In genomic region chr19:7166200-7166711, GRCm38 (mm10) we compare ENCODE assay signal across 10 mouse cellular contexts. TPM values are rescaled to one million over a fixed set of nuclear protein-coding genes. Genes with fewer than 3 reads are reported as not detected.
A peak's percentile ranks its signal among the peaks of the same experiment; 100 is the strongest.
DNase-seq lines count a peak whose midpoint lies in the region; ATAC-seq lines count a peak whose summit lies in the region.
"Had no signal": no experiment of that assay in that cellular context is flagged by ENCODE, and none has a peak within 500 bp of the region (broad histone marks: within the 10 kb centered on the region; RNA-seq: fewer than 3 reads in every experiment).

No protein-coding gene starts in this region.

- H3K4me3 ChIP-seq in heart, embryonic 15.5 days = peak overlapping the region; percentile 73
- peak overlapping the region; percentile 69 for H3K4me3 ChIP-seq in embryonic facial prominence, embryonic 12.5 days
- peak overlapping the region; percentile 74 for H3K4me3 ChIP-seq in hindbrain, embryonic 14.5 days (replicated peaks; ENCODE audit: low read length)
- H3K4me3 ChIP-seq in midbrain, embryonic 12.5 days = peak overlapping the region; percentile 65

- DNase-seq in heart, postnatal 14 days = no peak
- no peak for DNase-seq in hindbrain, embryonic 14.5 days (ENCODE audit: low spot score)
- DNase-seq in adrenal gland, adult 18-20 months (ENCODE audit: low spot score in 2 of 2) = no peak
- DNase-seq in right cerebral cortex, postnatal 10 days (ENCODE audit: low spot score in 2 of 2) = no peak
- DNase-seq in layer of hippocampus, adult 18-20 months (ENCODE audit: low spot score in 2 of 2) = no peak

- WGBS in heart, embryonic 15.5 days = 6% methylated on average over 9 of the region's 15 CpGs
- WGBS in embryonic facial prominence, embryonic 12.5 days = 4% methylated on average over 15 of the region's 15 CpGs
- WGBS in hindbrain, embryonic 14.5 days = 3% methylated on average over 14 of the region's 15 CpGs
- WGBS in midbrain, embryonic 12.5 days = 2% methylated on average over 9 of the region's 15 CpGs

- intact Hi-C loops in heart, postnatal 14 days (cut with DNase I) = no loop called here

- no peak for ATAC-seq in heart, embryonic 15.5 days (replicated peaks; ENCODE audit: insufficient number of reproducible peaks, insufficient read depth, low FRiP score, low read depth)
- no peak for ATAC-seq in embryonic facial prominence, embryonic 12.5 days (ENCODE audit: insufficient number of reproducible peaks, insufficient read depth, low FRiP score, low TSS enrichment)
- peak; percentile 1; the same call in 1 of the 2 replicates for ATAC-seq in hindbrain, embryonic 14.5 days (ENCODE audit: low FRiP score)
- peak; percentile 28; the same call in 1 of the 2 replicates for ATAC-seq in midbrain, embryonic 12.5 days (ENCODE audit: low FRiP score, low read depth)
- ATAC-seq: inflammation-experienced regulatory T-cells, adult 6 months had no signal

- H3K27me3 ChIP-seq in heart, embryonic 15.5 days = peaks cover 61% of the 10 kb centered on the region
- H3K27me3 ChIP-seq in embryonic facial prominence, embryonic 12.5 days = peaks cover 75% of the 10 kb centered on the region
- H3K27me3 ChIP-seq in hindbrain, embryonic 14.5 days (ENCODE audit: control insufficient read depth, insufficient read depth, low read length) = peaks cover 33% of the 10 kb centered on the region
- peaks cover 84% of the 10 kb centered on the region for H3K27me3 ChIP-seq in midbrain, embryonic 12.5 days

- peak overlapping the region; percentile 100 for H3K4me2 ChIP-seq in heart, embryonic 15.5 days
- H3K4me2 ChIP-seq in embryonic facial prominence, embryonic 12.5 days (replicated peaks) = peak overlapping the region; percentile 98
- H3K4me2 ChIP-seq in hindbrain, embryonic 14.5 days (replicated peaks) = peak overlapping the region; percentile 96
- peak overlapping the region; percentile 88 for H3K4me2 ChIP-seq in midbrain, embryonic 12.5 days (replicated peaks)

- no peaks in the 10 kb centered on the region for H3K36me3 ChIP-seq in heart, embryonic 15.5 days
- H3K36me3 ChIP-seq in embryonic facial prominence, embryonic 12.5 days = no peaks in the 10 kb centered on the region
- H3K36me3 ChIP-seq in hindbrain, embryonic 14.5 days (replicated peaks; ENCODE audit: control insufficient read depth, insufficient read depth) = no peaks in the 10 kb centered on the region
- H3K36me3 ChIP-seq in midbrain, embryonic 12.5 days = no peaks in the 10 kb centered on the region
- H3K36me3 ChIP-seq: G1E had no signal

- peaks cover 28% of the 10 kb centered on the region for H3K4me1 ChIP-seq in heart, embryonic 15.5 days (replicated peaks)
- H3K4me1 ChIP-seq in embryonic facial prominence, embryonic 12.5 days = peaks cover 32% of the 10 kb centered on the region
- H3K4me1 ChIP-seq in hindbrain, embryonic 14.5 days (replicated peaks; ENCODE audit: control insufficient read depth, insufficient read depth, low read length) = peaks cover 28% of the 10 kb centered on the region
- H3K4me1 ChIP-seq in midbrain, embryonic 12.5 days = peaks cover 38% of the 10 kb centered on the region

- H3K27ac ChIP-seq in heart, embryonic 15.5 days = no peak overlapping the region
- H3K27ac ChIP-seq in embryonic facial prominence, embryonic 12.5 days = no peak overlapping the region
- H3K27ac ChIP-seq in hindbrain, embryonic 14.5 days = 0 out of 2 replicates have a peak overlapping the region, but pooled peaks have one; percentile 71
- H3K27ac ChIP-seq in midbrain, embryonic 12.5 days (replicated peaks) = peak overlapping the region; percentile 30; the same call in 1 of the 2 replicates

- H3K9ac ChIP-seq in heart, embryonic 15.5 days = peak overlapping the region; percentile 60
- peak overlapping the region; percentile 76 for H3K9ac ChIP-seq in embryonic facial prominence, embryonic 12.5 days
- peak overlapping the region; percentile 85 for H3K9ac ChIP-seq in hindbrain, embryonic 14.5 days
- peak overlapping the region; percentile 76 for H3K9ac ChIP-seq in midbrain, embryonic 12.5 days (replicated peaks)

- no peaks in the 10 kb centered on the region for H3K9me3 ChIP-seq in heart, embryonic 15.5 days (replicated peaks)
- H3K9me3 ChIP-seq in embryonic facial prominence, embryonic 12.5 days = no peaks in the 10 kb centered on the region
- H3K9me3 ChIP-seq in hindbrain, embryonic 14.5 days (ENCODE audit: control insufficient read depth, low read length) = no peaks in the 10 kb centered on the region
- H3K9me3 ChIP-seq in midbrain, embryonic 12.5 days = no peaks in the 10 kb centered on the region
- H3K9me3 ChIP-seq: G1E had no signal

RNA-seq across cellular contexts. Expression of gene Otub1, which starts 39.9 kb away (rescaled TPM):
- 122 and 135 TPM in 2 replicates for polyA plus RNA-seq in heart, embryonic 15.5 days (2015; fragmentation: Nextera tagmentation; extraction: Ambion mirVana)
- 10 to 100 TPM; 77.4 to 79.9 TPM for total RNA-seq in heart, postnatal 14 days (2021)
- 234 and 242 TPM in 2 replicates for polyA plus RNA-seq in embryonic facial prominence, embryonic 12.5 days (2016; fragmentation: Nextera tagmentation; extraction: Ambion mirVana)
- 231 and 234 TPM in 2 replicates for polyA plus RNA-seq in hindbrain, embryonic 14.5 days (2014; fragmentation: Nextera tagmentation; extraction: Ambion mirVana)
- 230 and 248 TPM in 2 replicates for polyA plus RNA-seq in midbrain, embryonic 12.5 days (2016; fragmentation: Nextera tagmentation; extraction: Ambion mirVana)
- 100 to 1,000 TPM in 1 of 2 experiments, 10 to 100 TPM in 1; 96.7 to 125 TPM for total RNA-seq in adrenal gland, adult 18-20 months (2021)
- 100 to 1,000 TPM; 306 to 307 TPM for total RNA-seq in layer of hippocampus, adult 18-20 months (2021)

RNA-seq across cellular contexts. Expression of gene Cox8a, which starts 51.2 kb away (rescaled TPM):
- 1,507 and 2,028 TPM in 2 replicates for polyA plus RNA-seq in heart, embryonic 15.5 days (2015; fragmentation: Nextera tagmentation; extraction: Ambion mirVana)
- 100 to 1,000 TPM; 545 to 557 TPM for total RNA-seq in heart, postnatal 14 days (2021)
- polyA plus RNA-seq in embryonic facial prominence, embryonic 12.5 days (2016; fragmentation: Nextera tagmentation; extraction: Ambion mirVana) = 824 and 858 TPM in 2 replicates
- 1,225 and 1,275 TPM in 2 replicates for polyA plus RNA-seq in hindbrain, embryonic 14.5 days (2014; fragmentation: Nextera tagmentation; extraction: Ambion mirVana)
- 763 and 786 TPM in 2 replicates for polyA plus RNA-seq in midbrain, embryonic 12.5 days (2016; fragmentation: Nextera tagmentation; extraction: Ambion mirVana)
- 1,000 to 10,000 TPM; 1,005 to 1,597 TPM for total RNA-seq in adrenal gland, adult 18-20 months (2021)
- total RNA-seq in layer of hippocampus, adult 18-20 months (2021) = 1,000 to 10,000 TPM in 1 of 2 experiments, 100 to 1,000 TPM in 1; 974 to 1,030 TPM

Comparison
In these comparisons a context has a peak if more than half of its experiments do, and no peak if none do; other contexts are left out.
1. ATAC-seq: peak in hindbrain, embryonic 14.5 days (single experiment) and midbrain, embryonic 12.5 days (single experiment); none in heart, embryonic 15.5 days (single experiment) and embryonic facial prominence, embryonic 12.5 days (single experiment).
2. H3K27ac ChIP-seq: peak in hindbrain, embryonic 14.5 days (single experiment) and midbrain, embryonic 12.5 days (single experiment); none in heart, embryonic 15.5 days (single experiment) and embryonic facial prominence, embryonic 12.5 days (single experiment).
3. Peak in every context shown above with its lines, with median percentiles within 50 percentile points of each other: H3K4me2 ChIP-seq, H3K4me3 ChIP-seq and H3K9ac ChIP-seq.